Mouse (Mus musculus): ENCODE measurements at regions not wholly inside any gene's neighbourhood (a gene's known extent, or its start where the extent isn't known, plus 50 kb on each side); places are given as distances from the start of the nearest gene placed in this dataset.

DNA sequence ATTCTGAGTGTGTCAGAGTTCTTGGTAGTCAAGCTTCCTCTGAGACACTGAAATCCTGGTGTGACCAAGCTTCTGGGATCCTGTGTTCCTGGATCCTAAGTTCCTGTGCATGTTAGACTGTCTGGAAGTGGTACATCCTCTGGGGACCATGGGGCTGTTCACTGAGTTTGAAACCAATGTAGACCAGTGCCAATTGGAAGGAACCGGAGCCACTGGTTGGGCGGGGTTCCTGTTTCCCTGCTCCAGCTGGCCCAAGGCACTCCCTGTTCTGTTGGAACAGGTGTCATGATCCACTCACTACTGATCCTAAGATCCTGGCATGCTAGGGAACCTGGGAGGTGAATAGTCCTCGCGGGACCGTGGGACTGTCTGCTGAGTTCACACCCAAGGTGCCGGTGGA is 124.3 kb upstream of the Ccdc85a start:
- no peak for TF ChIP-seq HCFC1 (IDR thresholded peaks at IDR 0.05; ENCODE audit: low read depth, low read length)
- TF ChIP-seq ZC3H11A (IDR thresholded peaks at IDR 0.05; ENCODE audit: low read depth, low read length): no peak
- TF ChIP-seq ZMIZ1 (IDR thresholded peaks at IDR 0.05; ENCODE audit: low read depth, low read length): no peak
- no peak for TF ChIP-seq POLR2A (IDR thresholded peaks at IDR 0.05; ENCODE audit: low read depth, low read length)
- TF ChIP-seq ZKSCAN1 (IDR thresholded peaks at IDR 0.05; ENCODE audit: borderline replicate concordance, low read depth, low read length): no peak
- TF ChIP-seq CTCF (conservative IDR thresholded peaks at IDR 0.05 in 1 of 2, IDR thresholded peaks at IDR 0.05 in 1 of 2; ENCODE audit: low read depth in 2 of 2, low read length in 2 of 2): no peak
- no peak for TF ChIP-seq MEF2A (IDR thresholded peaks at IDR 0.05; ENCODE audit: borderline replicate concordance, low read depth, low read length)
- no peak for TF ChIP-seq UBTF (IDR thresholded peaks at IDR 0.05; ENCODE audit: low read depth, low read length)
- no peak for TF ChIP-seq USF1 (IDR thresholded peaks at IDR 0.05; ENCODE audit: low read depth, low read length)
- TF ChIP-seq MAFK (IDR thresholded peaks at IDR 0.05; ENCODE audit: insufficient replicate concordance, low read length): no peak
- TF ChIP-seq EP300 (IDR thresholded peaks at IDR 0.05; ENCODE audit: low read length): no peak
- no peak for TF ChIP-seq USF2 (conservative IDR thresholded peaks at IDR 0.05; ENCODE audit: low read depth, low read length)

Measured in CH12.LX (cell line).